Mouse (Mus musculus) urinary bladder, postnatal 36 days (tissue): ENCODE measurements at regions not wholly inside any gene's neighbourhood (a gene's known extent, or its start where the extent isn't known, plus 50 kb on each side); places are given as distances from the start of the nearest gene placed in this dataset.
A peak's percentile ranks its signal among the peaks of the same experiment; 100 is the strongest.

Experiments used
- DNase-seq, 2 experiments: peaks; one replicate each; pipeline ENCODE4 v3.0.0; 2022; ENCODE audit warnings: low spot score in 2 of 2, mixed read lengths in 1 of 2

GRCm38 (mm10) chr13:103683169-103683568 is 91.2 kb downstream of the Srek1 start:
- DNase-seq, result no peak

- DNase-seq, result no peak
These were observed 93.7 kb downstream of the Srek1 start for GRCm38 (mm10) chr13:103680740-103681139.

- DNase-seq, result no peak
These were observed 94.4 kb downstream of the Srek1 start for GRCm38 (mm10) chr13:103680052-103680451.

GRCm38 (mm10) chr13:103676831-103677230 is 97.6 kb downstream of the Srek1 start:
- no peak for DNase-seq

GRCm38 (mm10) chr13:103676221-103676620 is 98.2 kb downstream of the Srek1 start:
- DNase-seq, result no peak

- no peak for DNase-seq
These were observed 103.8 kb downstream of the Srek1 start for GRCm38 (mm10) chr13:103670611-103671010.

GRCm38 (mm10) chr13:103669856-103670255 is 104.6 kb downstream of the Srek1 start:
- no peak for DNase-seq

GRCm38 (mm10) chr13:103667749-103668148 is 106.7 kb downstream of the Srek1 start:
- DNase-seq, result no peak

GRCm38 (mm10) chr13:103660248-103660996 is 114.0 kb downstream of the Srek1 start:
- no peak for DNase-seq

- no peak for DNase-seq
These were observed 118.4 kb downstream of the Srek1 start for GRCm38 (mm10) chr13:103655966-103656365.

GRCm38 (mm10) chr13:103653216-103653615 is 121.2 kb downstream of the Srek1 start:
- DNase-seq, result no peak

- DNase-seq, result no peak
These were observed 125.0 kb downstream of the Srek1 start for GRCm38 (mm10) chr13:103649383-103649782.

- no peak for DNase-seq
These were observed 126.4 kb downstream of the Srek1 start for GRCm38 (mm10) chr13:103648016-103648415.

- DNase-seq, result no peak
These were observed 128.4 kb downstream of the Srek1 start for GRCm38 (mm10) chr13:103646035-103646434.

GRCm38 (mm10) chr13:103643993-103644722 is 130.2 kb downstream of the Srek1 start:
- peak in 1 of 2 experiments; percentile 55 for DNase-seq

GRCm38 (mm10) chr13:103643486-103643885 is 130.9 kb downstream of the Srek1 start:
- DNase-seq, result no peak

- DNase-seq, result no peak
These were observed 131.6 kb downstream of the Srek1 start for GRCm38 (mm10) chr13:103642542-103643375.

GRCm38 (mm10) chr13:103638038-103638437 is 136.4 kb downstream of the Srek1 start:
- no peak for DNase-seq

GRCm38 (mm10) chr13:103637414-103637813 is 137.0 kb downstream of the Srek1 start:
- DNase-seq, result no peak

- no peak for DNase-seq
These were observed 137.8 kb downstream of the Srek1 start for GRCm38 (mm10) chr13:103636595-103636994.

GRCm38 (mm10) chr13:103623810-103624209 is 150.6 kb downstream of the Srek1 start:
- no peak for DNase-seq

- DNase-seq, result no peak
These were observed 151.1 kb downstream of the Srek1 start for GRCm38 (mm10) chr13:103623319-103623718.
